Mouse (Mus musculus): ENCODE data around the gene Nkg7. TPM values are rescaled to one million over a fixed set of nuclear protein-coding genes. Genes with fewer than 3 reads are reported as not detected.

The Nkg7 gene
- polyA plus RNA-seq, 1 experiment, result 4.0 TPM

Other genes starting within 250 kb of the Nkg7 start
- 11.9 and 13.1 TPM in 2 replicates for gene Zfp715, start 123.8 kb upstream of the Nkg7 start, polyA plus RNA-seq (2012; rRNA removed)
- gene Siglecf, start 85.7 kb upstream of the Nkg7 start, polyA plus RNA-seq (2012; rRNA removed), result 0.30 and 0.50 TPM in 2 replicates
- gene Siglecg, start 28.9 kb upstream of the Nkg7 start, polyA plus RNA-seq (2012; rRNA removed), result 2.0 TPM in 2 replicates
- not detected in 2 replicates for gene Lim2, start 9.4 kb upstream of the Nkg7 start, polyA plus RNA-seq (2012; rRNA removed)
- not detected in 2 replicates for gene Cldnd2, start 3.7 kb downstream of the Nkg7 start, polyA plus RNA-seq (2012; rRNA removed)
- 244 and 246 TPM in 2 replicates for gene Etfb, start 7.0 kb downstream of the Nkg7 start, polyA plus RNA-seq (2012; rRNA removed)
- gene Gm45233, start 7.1 kb downstream of the Nkg7 start, polyA plus RNA-seq (2012; rRNA removed), result 0.12 and 0.56 TPM in 2 replicates
- 2.7 and 3.1 TPM in 2 replicates for gene Vsig10l, start 26.1 kb downstream of the Nkg7 start, polyA plus RNA-seq (2012; rRNA removed)
- gene Iglon5, start 53.0 kb downstream of the Nkg7 start, polyA plus RNA-seq (2012; rRNA removed), result 3.7 and 7.2 TPM in 2 replicates
- gene 4931406B18Rik, start 68.9 kb downstream of the Nkg7 start, polyA plus RNA-seq (2012; rRNA removed), result not detected in 2 replicates
- gene Cd33, start 107.4 kb downstream of the Nkg7 start, polyA plus RNA-seq (2012; rRNA removed), result 5.9 and 7.2 TPM in 2 replicates
- gene Zfp658, start 125.2 kb downstream of the Nkg7 start, polyA plus RNA-seq (2012; rRNA removed), result 4.0 and 4.3 TPM in 2 replicates
- gene Zfp719, start 142.5 kb downstream of the Nkg7 start, polyA plus RNA-seq (2012; rRNA removed), result 6.8 and 7.1 TPM in 2 replicates
- 0.03 TPM in 1 of 2 replicates, not detected in the other for gene Zfp819, start 170.1 kb downstream of the Nkg7 start, polyA plus RNA-seq (2012; rRNA removed)
- gene Ceacam18, start 197.6 kb downstream of the Nkg7 start, polyA plus RNA-seq (2012; rRNA removed), result not detected in 2 replicates
- 1.4 and 2.3 TPM in 2 replicates for gene Siglece, start 223.1 kb downstream of the Nkg7 start, polyA plus RNA-seq (2012; rRNA removed)
- 9.7 and 10.2 TPM in 2 replicates for gene Ctu1, start 234.9 kb downstream of the Nkg7 start, polyA plus RNA-seq (2012; rRNA removed)

Measured in urinary bladder, adult 2 months (tissue).